Mouse (Mus musculus) liver, adult 2 months (tissue): Measurements from ENCODE around the gene Nepro. TPM values are rescaled to one million over a fixed set of nuclear protein-coding genes. Genes with fewer than 3 reads are reported as not detected.

ENCODE experiments used
- DNase-seq: peaks from one replicate; pipeline ENCODE4 v3.0.0-alpha.2; 2011; ENCODE audit warnings: low read depth, low spot score; ENCODE audit errors: extremely low read depth
- H3K27ac ChIP-seq: fragments of 200-500 bp; replicated peaks from 2 replicates; pipeline ENCODE4 v1.5.1; 2012; ENCODE audit warnings: low read depth, mild to moderate bottlenecking, control low read depth, inconsistent platforms, low read length; ENCODE audit not compliant: insufficient read depth
- H3K27me3 ChIP-seq: fragments of 200-500 bp; 2 replicates; pipeline ENCODE4 v1.6.1; 2012; ENCODE audit warnings: mild to moderate bottlenecking, moderate library complexity, low read length, inconsistent platforms; ENCODE audit not compliant: control insufficient read depth, insufficient read depth
- H3K36me3 ChIP-seq: fragments of 200-500 bp; 2 replicates; pipeline ENCODE4 v1.6.1; 2012; ENCODE audit warnings: low read length, inconsistent platforms; ENCODE audit not compliant: control insufficient read depth, insufficient read depth
- H3K4me1 ChIP-seq: fragments of 200-500 bp; 2 replicates; pipeline ENCODE4 v1.6.1; 2011; ENCODE audit warnings: low read length; ENCODE audit not compliant: control insufficient read depth, insufficient read depth
- H3K4me3 ChIP-seq: fragments of 200-500 bp; 2 replicates; pipeline ENCODE4 v1.5.1; 2011; ENCODE audit warnings: low read depth, mild to moderate bottlenecking, control low read depth, low read length, moderate library complexity; ENCODE audit not compliant: insufficient read depth
- H3K79me2 ChIP-seq: fragments of 200-500 bp; 2 replicates; pipeline ENCODE4 v1.6.1; 2012; ENCODE audit warnings: inconsistent platforms, mild to moderate bottlenecking, low read length, moderate library complexity; ENCODE audit not compliant: control insufficient read depth, insufficient read depth
- H3K9ac ChIP-seq: fragments of 200-500 bp; 2 replicates; pipeline ENCODE4 v1.6.1; 2012; ENCODE audit warnings: low read depth, mild to moderate bottlenecking, control low read depth, inconsistent platforms, low read length
- CTCF ChIP-seq: fragments of 200-500 bp; IDR thresholded peaks from 2 replicates; pipeline ENCODE4 v1.5.1; 2011; ENCODE audit warnings: low read depth, low read length, control low read depth
- POLR2A ChIP-seq: fragments of 200-500 bp; IDR thresholded peaks from 2 replicates; pipeline ENCODE4 v1.6.1; 2011; ENCODE audit warnings: low read length, control low read depth; ENCODE audit not compliant: insufficient read depth; ENCODE audit errors: extremely low read depth
- WGBS: fragments of 180-500 bp; shearing (Covaris S2); methylation state at CpG from one replicate; pipeline ENCODE4 v1.1.7; 2018; 5-methylcytosine and 5-hydroxymethylcytosine counted together
- polyA plus RNA-seq: library from polyadenylated mRNA; depleted of rRNA; stranded (reverse); fragments of >200 nt; gene quantifications from 2 replicates; pipeline ENCODE4 v1.2.3, GENCODE M21; 2012
- total RNA-seq: library from RNA; depleted of rRNA; stranded (reverse); fragments of >200 nt; gene quantifications from 2 replicates; pipeline ENCODE4 v1.2.3, GENCODE M21; 2014

Gene Nepro
- total and polyA plus RNA-seq, 2 experiments: 2.1 to 4.4 TPM

GRCm38 (mm10) chr16:44684646-44685045 is 39.5 kb upstream of the Nepro start:
- TF ChIP-seq POLR2A (no peak), CTCF (no peak)
- Histone ChIP-seq H3K79me2 (no peaks in the 10 kb centered on the region), H3K36me3 (no peaks in the 10 kb centered on the region), H3K4me3 (no peak overlapping the region), H3K9ac (no peak overlapping the region), H3K27me3 (0 out of 2 replicates have a peak, but pooled peaks cover 4% of the 10 kb centered on the region), H3K4me1 (no peaks in the 10 kb centered on the region), H3K27ac (no peak overlapping the region)
- 82% methylated on average over 7 of the region's 7 CpGs for WGBS
- DNase-seq: no peak

DNA sequence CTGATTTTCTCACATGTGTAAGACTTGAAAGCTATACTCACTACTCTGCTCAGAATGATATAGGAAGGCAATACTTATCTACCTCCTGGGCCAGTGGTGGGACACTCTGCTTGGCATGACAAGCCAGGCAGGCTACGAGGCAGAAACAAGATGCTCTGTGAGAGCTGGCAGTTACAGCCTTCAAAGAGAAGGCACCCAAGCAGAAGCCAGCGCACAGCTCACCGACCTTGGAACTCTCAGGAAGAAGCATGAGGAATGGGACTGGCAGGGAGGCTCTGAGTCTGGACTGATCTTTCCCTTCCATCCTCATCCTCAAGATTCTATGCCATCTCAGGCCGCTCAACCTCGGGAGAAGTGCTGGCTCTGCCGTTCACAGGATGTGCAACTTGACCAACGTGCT is 38.7 kb upstream of the Nepro start:
- no peaks in the 10 kb centered on the region for H3K36me3 ChIP-seq
- no peaks in the 10 kb centered on the region for H3K4me1 ChIP-seq
- TF ChIP-seq POLR2A (no peak), CTCF (no peak)
- no peak overlapping the region for H3K9ac ChIP-seq
- no peak for DNase-seq
- 72% methylated on average over 7 of the region's 7 CpGs for WGBS
- no peaks in the 10 kb centered on the region for H3K79me2 ChIP-seq
- H3K27me3 ChIP-seq: 0 out of 2 replicates have a peak, but pooled peaks cover 4% of the 10 kb centered on the region
- H3K4me3 ChIP-seq: no peak overlapping the region
- H3K27ac ChIP-seq: no peak overlapping the region

GRCm38 (mm10) chr16:44686991-44687718 is 36.9 kb upstream of the Nepro start:
- Histone ChIP-seq H3K9ac (no peak overlapping the region), H3K4me1 (no peaks in the 10 kb centered on the region), H3K27me3 (0 out of 2 replicates have a peak, but pooled peaks cover 4% of the 10 kb centered on the region), H3K36me3 (no peaks in the 10 kb centered on the region), H3K79me2 (no peaks in the 10 kb centered on the region), H3K27ac (no peak overlapping the region), H3K4me3 (no peak overlapping the region)
- TF ChIP-seq POLR2A (no peak), CTCF (no peak)
- 65% methylated on average over 20 of the region's 20 CpGs for WGBS
- no peak for DNase-seq

DNA sequence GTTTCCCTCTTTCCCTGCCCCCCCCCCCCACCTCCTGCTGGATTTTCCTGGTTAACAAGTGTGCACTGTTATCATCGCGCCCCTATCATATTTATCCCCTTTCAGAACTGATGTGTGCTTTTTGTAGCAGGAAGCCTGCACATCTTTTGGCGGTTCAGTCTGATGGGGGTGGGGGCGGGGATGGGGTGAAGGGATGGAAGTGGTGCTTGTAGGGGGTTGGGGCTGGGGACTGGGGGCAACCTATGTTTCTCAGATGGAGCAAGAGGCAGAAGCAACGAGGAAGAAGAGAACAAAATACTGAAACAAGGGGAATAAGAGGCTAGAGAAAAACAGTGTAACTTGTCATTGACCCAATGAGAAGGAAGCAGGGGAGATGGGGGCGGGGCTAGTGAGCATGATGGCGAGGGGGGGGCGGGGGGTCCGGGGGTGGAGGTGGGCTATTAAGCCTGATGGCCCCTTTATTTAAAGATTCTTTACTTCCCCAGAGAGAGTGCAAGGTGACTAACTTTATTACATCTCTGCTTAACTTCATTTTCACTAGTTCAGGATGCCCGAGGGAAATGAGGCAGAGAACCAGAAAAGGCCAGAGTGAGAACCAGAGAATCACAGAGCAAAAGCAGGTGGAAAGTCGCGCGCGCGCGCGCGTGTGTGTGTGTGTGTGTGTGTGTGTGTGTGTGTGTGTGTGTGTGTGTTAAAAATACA is 36.2 kb upstream of the Nepro start:
- 18% methylated on average over 18 of the region's 18 CpGs for WGBS
- TF ChIP-seq CTCF (no peak), POLR2A (no peak)
- DNase-seq: no peak
- Histone ChIP-seq H3K4me3 (no peak overlapping the region), H3K9ac (no peak overlapping the region), H3K27me3 (0 out of 2 replicates have a peak, but pooled peaks cover 4% of the 10 kb centered on the region), H3K27ac (no peak overlapping the region), H3K4me1 (no peaks in the 10 kb centered on the region), H3K36me3 (no peaks in the 10 kb centered on the region), H3K79me2 (no peaks in the 10 kb centered on the region)

DNA sequence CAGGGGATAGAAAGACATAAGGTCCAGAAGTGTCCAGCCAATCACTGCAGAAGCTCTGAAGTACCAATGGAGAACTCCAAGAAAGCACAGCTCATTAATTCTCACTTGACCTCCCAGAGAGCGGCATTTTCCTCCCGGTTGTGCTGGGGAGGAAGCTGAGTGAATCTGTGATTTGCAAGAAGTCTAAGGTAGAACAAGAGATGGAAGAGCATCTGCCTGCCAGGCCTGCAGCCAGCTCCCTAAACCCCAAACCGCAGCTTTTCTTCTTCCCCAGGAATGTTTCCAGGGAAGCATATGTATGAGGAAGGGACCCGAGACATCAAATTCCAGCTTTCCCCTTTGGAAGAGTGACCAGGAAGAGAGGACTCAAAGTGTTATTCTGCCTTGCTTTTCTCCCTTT is 35.6 kb upstream of the Nepro start:
- Histone ChIP-seq H3K9ac (no peak overlapping the region), H3K4me3 (no peak overlapping the region), H3K27ac (no peak overlapping the region), H3K4me1 (no peaks in the 10 kb centered on the region), H3K79me2 (no peaks in the 10 kb centered on the region), H3K27me3 (0 out of 2 replicates have a peak, but pooled peaks cover 4% of the 10 kb centered on the region), H3K36me3 (no peaks in the 10 kb centered on the region)
- 35% methylated on average over 4 of the region's 4 CpGs for WGBS
- no peak for DNase-seq
- no peak for TF ChIP-seq POLR2A

- no peak for TF ChIP-seq CTCF
- no peak for DNase-seq
- Histone ChIP-seq H3K79me2 (no peaks in the 10 kb centered on the region), H3K27me3 (0 out of 2 replicates have a peak, but pooled peaks cover 4% of the 10 kb centered on the region), H3K4me3 (no peak overlapping the region), H3K36me3 (no peaks in the 10 kb centered on the region), H3K27ac (no peak overlapping the region), H3K4me1 (no peaks in the 10 kb centered on the region), H3K9ac (no peak overlapping the region)
- WGBS: 47% methylated on average over 2 of the region's 2 CpGs
Measured at GRCm38 (mm10) chr16:44690501-44690900, 33.6 kb upstream of the Nepro start.
